Mouse (Mus musculus) right cerebral cortex, adult 18-20 months (tissue): Measurements from ENCODE around the gene Fcgr3.

ENCODE experiments used
- DNase-seq: peaks from one replicate; pipeline ENCODE4 v3.0.0; 2022; ENCODE audit warnings: mixed read lengths

Fcgr3 gene

DNA sequence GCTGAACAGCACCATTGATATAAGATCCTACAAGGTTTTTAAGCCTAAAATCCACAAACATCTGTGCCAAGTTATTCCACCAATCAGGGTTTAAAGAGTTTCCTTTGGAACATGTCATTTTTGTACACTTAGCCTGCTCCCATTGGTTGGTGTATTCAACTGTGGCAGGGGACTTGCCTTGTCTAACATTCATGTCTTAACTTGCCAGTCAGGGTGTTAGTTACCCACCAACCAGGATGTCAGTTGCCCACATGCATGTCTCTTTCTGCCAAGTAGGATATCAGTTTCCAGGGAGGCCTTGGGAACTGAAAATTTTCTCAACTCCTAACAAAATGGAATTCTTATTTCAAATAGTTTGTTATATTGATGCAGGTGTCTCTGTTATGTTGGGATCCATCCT, 59.1 kb downstream of the Fcgr3 start:
- DNase-seq, result no peak

DNA sequence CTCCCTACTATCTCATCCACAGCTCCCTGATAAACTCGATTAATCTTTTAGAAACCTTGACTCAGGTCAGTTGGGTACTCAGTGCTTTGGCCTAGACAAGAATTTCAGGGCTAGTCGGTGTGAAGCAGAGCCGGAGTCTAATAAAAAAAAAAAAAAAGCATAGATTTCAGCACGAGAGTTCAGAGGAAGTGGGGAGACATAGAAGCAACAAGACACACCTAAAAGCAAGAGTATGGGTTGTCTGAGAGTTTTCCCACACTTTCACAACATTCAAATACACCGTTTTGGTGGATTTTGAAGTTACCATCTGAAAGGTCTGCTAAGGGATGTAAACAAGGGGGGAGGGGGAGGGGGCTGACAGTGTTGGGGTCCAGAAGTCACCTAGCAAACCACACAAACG, 59.7 kb downstream of the Fcgr3 start:
- no peak for DNase-seq
